ENCODE assay signal across 24 mouse cellular contexts in the genomic region with DNA sequence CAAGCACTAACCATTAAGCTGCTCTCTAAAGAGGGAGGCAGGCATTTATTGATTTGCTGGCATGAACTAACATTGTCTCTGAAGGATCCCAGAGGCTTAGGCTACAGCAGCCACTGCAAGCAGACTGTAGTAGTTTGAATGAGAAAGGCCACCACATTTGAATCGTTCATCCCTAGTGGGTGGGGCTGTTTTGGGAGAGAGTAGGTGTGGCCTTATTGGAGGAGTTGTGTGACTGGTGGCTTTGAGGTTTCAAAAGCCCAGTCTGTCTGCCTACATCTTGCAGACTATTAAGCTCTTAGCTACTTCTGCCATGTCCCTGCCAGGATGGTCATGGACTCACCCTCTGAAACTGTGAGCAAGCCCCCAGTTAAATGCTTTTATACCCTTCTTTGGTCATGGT. TPM values are rescaled to one million over a fixed set of nuclear protein-coding genes. Genes with fewer than 3 reads are reported as not detected.
DNase-seq lines count a peak whose midpoint lies in the region; ATAC-seq and TF ChIP-seq lines count a peak whose summit lies in the region.
"Had no signal": no experiment of that assay in that cellular context is flagged by ENCODE, and none has a peak within 500 bp of the region (broad histone marks: within the 10 kb centered on the region; RNA-seq: fewer than 3 reads in every experiment).

No protein-coding gene starts in this region.

- H3K4me3 ChIP-seq in ES-E14 (ENCODE audit: insufficient read depth in 1 of 2, low read depth in 1 of 2, low read length in 2 of 2, poor library complexity in 1 of 2, severe bottlenecking in 1 of 2), result no peak overlapping the region
- H3K4me3 ChIP-seq in liver, embryonic 14.5 days (ENCODE audit: insufficient read depth in 1 of 2, low read depth in 2 of 2, low read length in 2 of 2), result no peak overlapping the region
- no peak overlapping the region for H3K4me3 ChIP-seq in left cerebral cortex, adult 2 months
- H3K4me3 ChIP-seq: embryonic facial prominence, embryonic 15.5 days; forebrain, embryonic 10.5 days; heart, adult 2 months; neural tube, embryonic 15.5 days had no signal

- DNase-seq in 3T3-L1 (ENCODE audit: low read depth, low spot score) (peak; percentile 24), ES-E14 (ENCODE audit: low read depth, low spot score) (peak; percentile 73)
- DNase-seq in liver, embryonic 14.5 days (ENCODE audit: low read depth in 3 of 3, low spot score in 3 of 3), result no peak
- DNase-seq in adrenal gland, adult (ENCODE audit: inconsistent age in 2 of 2, low spot score in 1 of 2), result no peak
- no peak for DNase-seq in left cerebral cortex, adult 11 months (ENCODE audit: low spot score)
- no peak for DNase-seq in left cerebral cortex, adult 2 months (ENCODE audit: extremely low spot score in 1 of 2, low spot score in 2 of 2)
- DNase-seq: adrenal gland, postnatal 10 days; cerebellum, adult 8-10 months; cerebellum, postnatal 36 days; forebrain, postnatal 0 days; gastrocnemius, postnatal 25 days; heart, adult 2 months; heart, postnatal 36 days; kidney, postnatal 10 days; lung, postnatal 4 days; thymus, adult 18-20 months; thymus, postnatal 36 days had no signal

- no peak for TF ChIP-seq EP300 in liver, embryonic 14.5 days (IDR thresholded peaks at IDR 0.05; ENCODE audit: low read depth)

- peak; percentile 70 for ATAC-seq in erythroid progenitor cell, adult 5-6 weeks (replicated peaks; ENCODE audit: low FRiP score, poor library complexity, severe bottlenecking)
- peak; percentile 36; the same call in 1 of the 2 replicates for ATAC-seq in liver, embryonic 14.5 days (ENCODE audit: insufficient read depth)
- ATAC-seq: inflammation-experienced regulatory T-cells, adult 6 months had no signal

- no peak overlapping the region for H3K4me2 ChIP-seq in liver, embryonic 14.5 days (ENCODE audit: low read depth)
- H3K4me2 ChIP-seq: embryonic facial prominence, embryonic 15.5 days; hindbrain, embryonic 14.5 days; midbrain, embryonic 11.5 days; neural tube, embryonic 15.5 days had no signal

- H3K27me3 ChIP-seq in liver, embryonic 14.5 days (ENCODE audit: control insufficient read depth, insufficient read depth, low read length), result no peaks in the 10 kb centered on the region
- H3K27me3 ChIP-seq: embryonic facial prominence, embryonic 15.5 days; neural tube, embryonic 15.5 days had no signal

- in situ Hi-C loops in ES-E14 (cut with MboI; ENCODE audit: low sequenced_read_pairs in 2 of 2, unreplicated experiment in 2 of 2), result no loop called here

- intact Hi-C loops in left cerebral cortex, adult 2 months (cut with DNase I), result no loop called here

- no peak for TF ChIP-seq CTCF in liver, embryonic 14.5 days (IDR thresholded peaks at IDR 0.05; ENCODE audit: low read depth)
- no peak for TF ChIP-seq CTCF in left cerebral cortex, adult 2 months (IDR thresholded peaks at IDR 0.05)

- H3K4me1 ChIP-seq in ES-E14 (ENCODE audit: control insufficient read depth in 2 of 2, insufficient read depth in 2 of 2, low read length in 2 of 2, poor library complexity in 1 of 2), result peaks cover 8 to 11% of the 10 kb centered on the region in 2 experiments; a peak in 3 of 4 replicates
- peaks cover 28 to 34% of the 10 kb centered on the region in 2 experiments for H3K4me1 ChIP-seq in liver, embryonic 14.5 days (replicated peaks; ENCODE audit: control insufficient read depth in 2 of 2, insufficient read depth in 2 of 2, low read length in 1 of 2)
- H3K4me1 ChIP-seq: embryonic facial prominence, embryonic 15.5 days; neural tube, embryonic 15.5 days had no signal

- H3K36me3 ChIP-seq in ES-E14 (ENCODE audit: control insufficient read depth, insufficient read depth, low read length, poor library complexity, severe bottlenecking), result no peaks in the 10 kb centered on the region
- H3K36me3 ChIP-seq in liver, embryonic 14.5 days (replicated peaks; ENCODE audit: control insufficient read depth, insufficient read depth, low read depth), result no peaks in the 10 kb centered on the region
- H3K36me3 ChIP-seq: embryonic facial prominence, embryonic 15.5 days; neural tube, embryonic 15.5 days had no signal

- no peak overlapping the region for H3K9ac ChIP-seq in ES-E14 (ENCODE audit: insufficient read depth, low read depth, low read length, poor library complexity, severe bottlenecking)
- no peak overlapping the region for H3K9ac ChIP-seq in liver, embryonic 14.5 days (replicated peaks)
- H3K9ac ChIP-seq: embryonic facial prominence, embryonic 15.5 days; forebrain, postnatal 0 days; hindbrain, embryonic 14.5 days; neural tube, embryonic 15.5 days had no signal

- WGBS in liver, embryonic 14.5 days (ENCODE audit: insufficient replicate concordance), result 0% methylated on average over 1 of the region's 1 CpGs

- no peaks in the 10 kb centered on the region for H3K9me3 ChIP-seq in ES-E14 (ENCODE audit: control insufficient read depth, insufficient read depth, low read depth, low read length)
- H3K9me3 ChIP-seq in liver, embryonic 14.5 days (ENCODE audit: control insufficient read depth, low read length), result no peaks in the 10 kb centered on the region
- H3K9me3 ChIP-seq: embryonic facial prominence, embryonic 15.5 days; forebrain, embryonic 10.5 days; neural tube, embryonic 15.5 days had no signal

- H3K27ac ChIP-seq in ES-E14 (ENCODE audit: insufficient read depth, low read depth, low read length, poor library complexity, severe bottlenecking), result no peak overlapping the region; the same call in 1 of the 2 replicates
- H3K27ac ChIP-seq in liver, embryonic 14.5 days, result no peak overlapping the region
- H3K27ac ChIP-seq in left cerebral cortex, adult 2 months, result no peak overlapping the region
- H3K27ac ChIP-seq: embryonic facial prominence, embryonic 15.5 days; forebrain, embryonic 10.5 days; heart, adult 2 months; hindbrain, embryonic 14.5 days; neural tube, embryonic 15.5 days had no signal

TF ChIP-seq in ES-E14, 5 proteins besides CTCF, POLR2A, EP300 and RAD21:
- TF ChIP-seq MAFK (IDR thresholded peaks at IDR 0.05; ENCODE audit: insufficient read depth, low read depth, low read length), result no peak
- TF ChIP-seq CHD2 (IDR thresholded peaks at IDR 0.05; ENCODE audit: low read depth, low read length), result no peak
- TF ChIP-seq HCFC1 (IDR thresholded peaks at IDR 0.05; ENCODE audit: borderline replicate concordance, insufficient read depth, low read length), result no peak
- no peak for TF ChIP-seq ZNF384 (IDR thresholded peaks at IDR 0.05; ENCODE audit: low read depth, low read length)
- no peak for TF ChIP-seq ZC3H11A (IDR thresholded peaks at IDR 0.05; ENCODE audit: borderline replicate concordance, low read depth, low read length)

RNA-seq across cellular contexts. Expression of a gene that starts 15.1 kb away (rescaled TPM):
- 23.0 and 25.6 TPM in 2 replicates for total RNA-seq in ES-E14 (2012; rRNA removed)
- 18.4 and 33.1 TPM in 2 replicates for total RNA-seq in erythroid progenitor cell, adult 5-6 weeks (2015; ENCODE audit: low replicate concordance)
- 22.6 and 23.8 TPM in 2 replicates for total RNA-seq in erythroid progenitor cell, adult 5-6 weeks (2017; ENCODE audit: low replicate concordance)
- polyA plus RNA-seq in liver, embryonic 14.5 days (2012; rRNA removed), result 1.8 and 2.1 TPM in 2 replicates
- 3.2 and 3.6 TPM in 2 replicates for polyA plus RNA-seq in liver, embryonic 14.5 days (2014; fragmentation: Nextera tagmentation; extraction: Ambion mirVana)
- total RNA-seq in left cerebral cortex, adult 2 months (2021), result 10 to 100 TPM; 21.7 to 22.7 TPM

Comparison
In these comparisons a context has a peak if more than half of its experiments do, and no peak if none do; other contexts are left out.
1. DNase-seq: peak in 3T3-L1 (single experiment) and ES-E14 (single experiment); none in liver, embryonic 14.5 days (0 of 3), adrenal gland, adult (0 of 2), left cerebral cortex, adult 11 months (single experiment) and left cerebral cortex, adult 2 months (0 of 2).